Mouse (Mus musculus): ENCODE data around the gene Erich3.

- TF ChIP-seq MAFK (IDR thresholded peaks at IDR 0.05; ENCODE audit: borderline replicate concordance, low read depth, low read length) = no peak
- TF ChIP-seq CTCF (IDR thresholded peaks at IDR 0.05 in 2 of 3, conservative IDR thresholded peaks at IDR 0.05 in 1 of 3; ENCODE audit: control insufficient read depth in 1 of 3, insufficient read depth in 1 of 3, low read depth in 2 of 3, low read length in 3 of 3, poor library complexity in 1 of 3, severe bottlenecking in 1 of 3) = no peak
- TF ChIP-seq ZKSCAN1 (IDR thresholded peaks at IDR 0.05; ENCODE audit: low read depth, low read length) = no peak
- no peak for TF ChIP-seq ZC3H11A (IDR thresholded peaks at IDR 0.05; ENCODE audit: low read depth, low read length)
- no peak for TF ChIP-seq POLR2AphosphoS5 (IDR thresholded peaks at IDR 0.05; ENCODE audit: borderline replicate concordance, low read depth, low read length)
- no peak for TF ChIP-seq USF2 (IDR thresholded peaks at IDR 0.05; ENCODE audit: borderline replicate concordance in 1 of 2, insufficient read depth in 1 of 2, low read depth in 1 of 2, low read length in 2 of 2)
- TF ChIP-seq TAL1 (IDR thresholded peaks at IDR 0.05; ENCODE audit: low read length) = no peak
- no peak for TF ChIP-seq HCFC1 (IDR thresholded peaks at IDR 0.05; ENCODE audit: low read depth, low read length)
- TF ChIP-seq POLR2A (IDR thresholded peaks at IDR 0.05; ENCODE audit: control insufficient read depth in 1 of 2, insufficient read depth in 1 of 2, low read depth in 1 of 2, low read length in 2 of 2, poor library complexity in 1 of 2) = no peak
- no peak for TF ChIP-seq MEF2A (IDR thresholded peaks at IDR 0.05; ENCODE audit: extremely low read depth, insufficient replicate concordance, low read depth, low read length, poor library complexity, severe bottlenecking)
- no peak for TF ChIP-seq SIN3A (IDR thresholded peaks at IDR 0.05; ENCODE audit: low read length)
These were observed 100.5 kb downstream of the Erich3 start for GRCm38 (mm10) chr3:154764115-154764514.

Measured in MEL (cell line).